Mouse (Mus musculus): ENCODE measurements around the gene Alg3.

Gene Alg3

DNA sequence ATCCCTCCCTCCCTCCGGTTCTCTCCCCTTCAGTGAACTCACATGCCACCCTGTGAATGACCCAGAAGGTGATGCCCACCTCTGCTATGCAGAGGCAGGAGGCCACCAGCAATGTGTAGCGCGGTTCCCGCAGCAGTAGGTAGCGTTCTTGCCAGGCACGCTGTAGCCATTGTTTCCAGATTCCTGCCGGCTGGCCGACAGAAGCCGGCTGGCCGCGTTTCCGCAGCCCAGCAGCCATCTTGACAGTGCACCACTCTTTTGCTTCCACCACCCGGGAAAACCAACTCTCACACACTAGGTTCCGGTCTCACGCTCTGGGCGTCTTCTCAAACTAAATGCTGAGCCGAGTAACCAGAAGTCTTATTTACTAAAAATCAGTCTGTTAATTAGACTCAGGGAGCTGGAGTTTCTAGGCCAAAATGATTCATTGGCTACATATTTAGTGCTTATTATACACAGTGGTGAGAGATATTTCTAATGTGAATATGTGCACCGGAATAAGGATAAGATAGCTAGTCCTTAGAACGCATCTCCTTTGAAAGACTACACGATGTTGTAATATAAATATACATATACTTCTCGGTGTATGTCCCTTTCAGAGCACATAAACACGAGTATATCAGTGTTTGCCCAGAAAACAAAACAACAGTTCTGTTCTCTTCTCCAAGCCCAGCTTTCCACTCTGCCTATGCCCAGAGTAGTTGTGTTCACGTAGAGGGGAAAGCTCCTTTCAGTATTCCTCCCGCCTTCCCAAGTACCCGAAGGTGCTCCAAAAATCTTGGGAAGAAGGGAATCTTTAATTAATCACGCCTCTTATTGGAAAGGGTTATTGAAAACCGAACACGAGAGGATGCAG, 806 bp downstream of the Alg3 start:
- peak; percentile 37 to 70 for DNase-seq (ENCODE audit: low spot score in 2 of 2)

DNA sequence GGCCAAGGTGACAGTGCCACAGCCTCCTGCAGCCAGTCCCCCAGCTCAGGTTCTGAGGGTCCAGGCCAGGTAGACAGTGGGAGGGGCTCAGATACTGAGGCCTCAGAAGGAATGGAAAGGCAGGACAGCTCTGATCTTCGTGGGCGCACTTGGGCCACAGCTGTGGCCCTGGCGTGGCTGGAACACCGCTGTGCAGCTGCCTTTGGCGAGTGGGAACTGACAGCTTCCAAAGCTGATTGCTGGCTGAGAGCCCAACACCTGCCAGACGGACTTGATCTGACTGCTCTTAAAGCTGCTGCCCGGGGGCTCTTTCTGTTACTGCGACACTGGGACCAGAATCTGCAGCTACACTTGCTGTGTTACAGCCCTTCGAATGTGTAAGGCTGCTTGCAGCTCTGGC, 6.8 kb downstream of the Alg3 start:
- no peak for DNase-seq (ENCODE audit: low spot score in 2 of 2)

DNA sequence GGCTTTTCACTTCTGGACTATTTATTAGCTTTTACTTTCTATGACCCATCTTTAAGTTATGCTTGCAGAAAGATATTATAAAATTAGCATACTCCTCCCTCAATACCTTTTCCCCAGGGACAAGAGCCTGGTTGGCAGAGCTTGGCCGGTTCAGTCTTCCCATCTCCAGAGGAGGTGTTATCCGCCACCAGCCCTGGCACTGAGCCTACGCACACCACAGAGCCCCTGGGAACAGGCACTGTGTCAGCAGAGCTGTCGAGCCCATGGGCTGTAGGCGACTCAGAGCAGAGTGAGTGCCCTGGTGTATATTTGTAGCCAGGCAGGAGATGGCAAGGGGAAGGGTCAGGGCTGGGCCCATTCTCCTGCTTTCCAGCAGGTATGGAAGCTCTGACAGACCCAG, 11.0 kb downstream of the Alg3 start:
- no peak for DNase-seq (ENCODE audit: low spot score in 2 of 2)

DNA sequence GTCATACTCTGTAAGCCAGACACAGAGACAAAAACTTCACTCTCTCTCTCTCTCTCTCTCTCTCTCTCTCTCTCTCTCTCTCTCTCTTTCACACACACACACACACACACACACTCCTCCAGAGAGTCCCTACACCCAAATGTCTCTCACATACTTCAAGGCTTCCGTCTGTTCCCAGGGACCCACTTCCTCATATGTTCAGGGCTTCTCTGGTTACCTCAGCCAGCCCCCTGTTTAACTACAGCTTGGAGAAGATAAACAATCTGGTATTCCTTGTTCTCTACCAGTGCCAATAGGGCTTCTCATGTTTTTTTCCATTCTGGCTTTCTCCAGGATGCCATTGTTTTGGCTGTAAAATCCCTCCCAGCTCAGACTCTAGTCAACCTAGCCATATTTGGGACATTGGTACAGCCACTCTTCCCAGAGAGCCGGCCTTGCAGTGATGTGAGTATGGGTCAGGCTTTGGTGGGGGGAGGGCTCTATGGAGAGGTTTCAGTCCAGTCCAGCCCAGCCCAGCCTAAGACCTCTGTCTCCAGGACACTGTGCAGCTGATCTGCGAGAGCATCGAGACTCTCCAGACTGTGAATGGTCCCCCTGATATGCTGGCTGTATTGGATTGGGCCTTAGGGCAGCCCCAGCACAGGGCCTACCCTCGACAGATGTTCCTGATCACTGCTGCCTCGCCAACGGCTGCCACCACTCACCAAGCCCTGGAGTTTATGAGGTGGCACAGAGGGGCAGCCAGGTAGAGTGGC, 14.7 kb downstream of the Alg3 start:
- DNase-seq (ENCODE audit: low spot score in 2 of 2) = no peak

DNA sequence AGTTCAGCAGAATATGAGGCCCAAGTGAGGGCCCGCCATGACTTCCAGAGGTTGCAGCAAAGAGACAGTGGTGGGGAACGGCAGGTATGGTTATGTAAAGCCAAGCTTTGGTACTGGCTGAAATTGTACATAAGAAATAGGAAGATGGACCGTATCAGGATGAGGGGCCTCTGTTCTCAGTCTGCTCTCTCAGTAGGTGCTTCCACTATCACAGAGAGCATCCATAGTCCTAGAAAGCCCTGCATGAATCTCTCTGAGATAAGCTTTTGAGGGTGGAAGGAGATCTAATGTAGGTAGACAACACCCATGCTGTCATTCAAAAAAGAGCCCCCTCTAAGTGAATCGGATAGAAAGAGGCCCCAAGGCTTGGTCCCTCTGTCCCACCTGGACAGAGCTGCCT, 15.8 kb downstream of the Alg3 start:
- DNase-seq (ENCODE audit: low spot score in 2 of 2) = no peak

DNA sequence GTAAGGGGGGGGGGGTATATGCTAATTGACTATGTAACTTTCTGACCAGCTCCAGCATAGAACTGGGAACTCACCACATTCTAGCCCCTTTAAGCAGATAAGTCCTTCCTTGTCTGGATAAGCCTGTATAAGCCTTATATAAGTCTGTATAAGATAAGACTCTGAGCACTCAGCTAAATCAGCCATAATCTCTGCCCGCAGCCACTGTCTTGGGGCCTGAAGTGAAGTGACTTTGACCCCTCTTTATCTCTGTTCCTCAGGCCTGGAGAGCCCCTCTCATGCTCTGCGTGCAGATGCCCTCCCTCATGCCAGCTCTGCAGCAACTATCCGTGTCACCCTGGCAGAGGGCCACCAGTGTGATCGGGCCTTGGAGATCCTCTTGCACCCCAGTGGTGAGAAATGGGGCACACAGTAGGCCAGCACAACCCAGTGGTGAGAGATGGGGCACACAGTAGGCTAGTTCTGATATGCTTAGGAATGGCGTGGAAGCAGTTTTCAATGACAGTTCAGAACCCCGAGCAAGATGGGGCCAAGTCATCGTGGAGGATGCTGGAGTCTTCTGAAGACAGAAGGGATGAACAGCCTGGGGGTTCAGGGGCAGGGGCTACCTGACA, 16.4 kb downstream of the Alg3 start:
- no peak for DNase-seq (ENCODE audit: low spot score in 2 of 2)

DNA sequence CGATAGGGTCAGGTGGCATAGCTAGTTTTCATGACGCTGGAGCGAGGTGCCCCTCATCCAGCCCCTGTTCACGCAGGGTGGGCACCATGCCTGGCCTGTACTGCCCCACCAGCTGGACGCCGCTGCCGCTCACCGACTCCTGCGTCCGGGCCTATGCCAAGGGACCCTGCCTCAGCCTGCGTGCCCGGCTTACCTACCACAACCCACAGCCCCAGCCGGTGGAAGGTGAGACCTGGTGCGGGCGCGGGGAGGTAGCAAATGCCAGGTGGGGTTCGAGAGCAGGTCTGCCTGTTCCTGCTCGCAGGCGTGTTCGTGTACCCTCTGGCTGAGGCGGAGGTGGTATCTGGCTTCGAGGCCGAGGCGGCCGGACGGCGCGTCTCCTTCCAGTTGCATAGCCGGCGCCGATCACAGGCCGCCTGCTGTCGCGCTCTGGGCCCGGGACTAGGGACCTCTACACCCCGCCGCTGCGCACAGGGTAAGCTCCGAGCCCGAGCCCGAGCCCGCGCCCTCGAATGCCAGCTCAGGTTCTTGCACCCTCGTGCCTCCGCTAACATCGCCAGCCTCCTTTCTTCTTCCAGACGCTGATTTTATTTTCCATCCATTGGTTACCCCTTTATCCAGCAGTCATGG, 20.3 kb downstream of the Alg3 start:
- no peak for DNase-seq (ENCODE audit: low spot score in 2 of 2)

DNA sequence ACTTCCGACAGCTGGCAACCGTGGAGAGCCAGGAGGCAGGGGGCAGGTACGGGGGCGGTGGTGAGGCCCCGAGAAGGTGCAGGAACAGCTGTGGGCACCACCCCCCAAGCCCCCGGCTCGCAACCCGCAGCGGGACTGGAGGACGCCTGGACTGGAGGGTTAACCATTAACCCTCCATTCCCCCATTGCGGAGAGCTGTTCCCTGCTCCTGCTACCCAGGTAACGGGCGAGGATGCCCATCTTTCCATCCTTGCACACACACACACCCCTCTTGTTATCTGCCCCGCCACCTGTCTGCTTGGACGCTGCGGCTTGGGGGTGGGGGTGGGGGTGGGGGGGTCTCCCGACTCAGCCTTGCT, 20.9 kb downstream of the Alg3 start:
- no peak for DNase-seq (ENCODE audit: low spot score in 2 of 2)

DNA sequence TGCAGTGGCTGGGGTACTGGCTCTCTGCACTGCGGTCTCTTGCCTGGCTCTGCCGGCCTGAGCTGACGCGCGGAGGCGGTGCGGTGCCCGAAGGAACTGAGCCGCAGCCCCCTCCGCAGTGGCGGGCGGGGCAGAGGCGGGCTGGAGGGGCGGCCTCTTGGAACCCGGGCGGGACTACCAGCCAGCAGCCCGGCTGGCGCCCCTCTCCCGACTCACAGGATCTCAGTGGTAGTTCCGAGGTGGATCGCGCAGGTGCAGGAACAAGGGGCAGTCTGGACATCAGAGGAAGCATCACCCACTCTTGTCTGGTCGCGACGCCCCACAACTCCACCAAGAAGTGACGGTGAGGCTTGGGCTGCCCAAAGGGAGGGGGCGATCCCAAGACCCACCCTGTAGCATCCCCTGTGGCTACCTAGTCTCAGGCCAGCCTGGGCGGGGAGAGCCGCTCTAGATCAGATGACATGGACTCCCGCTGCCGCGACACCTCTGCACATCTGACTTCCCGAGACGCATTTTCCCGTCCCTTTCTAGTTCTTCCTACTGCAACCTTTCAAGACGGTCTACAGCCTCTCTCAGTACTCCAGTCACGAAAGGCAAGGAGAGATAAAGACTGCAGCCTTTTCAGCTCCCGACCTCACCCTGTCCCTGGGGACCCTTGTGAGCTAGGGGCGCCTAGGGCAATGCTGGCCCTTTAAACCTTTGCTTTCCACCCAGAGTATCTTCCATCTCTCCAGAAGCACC, 21.4 kb downstream of the Alg3 start:
- peak in 1 of 2 experiments; percentile 56 for DNase-seq (ENCODE audit: low spot score in 2 of 2)

DNA sequence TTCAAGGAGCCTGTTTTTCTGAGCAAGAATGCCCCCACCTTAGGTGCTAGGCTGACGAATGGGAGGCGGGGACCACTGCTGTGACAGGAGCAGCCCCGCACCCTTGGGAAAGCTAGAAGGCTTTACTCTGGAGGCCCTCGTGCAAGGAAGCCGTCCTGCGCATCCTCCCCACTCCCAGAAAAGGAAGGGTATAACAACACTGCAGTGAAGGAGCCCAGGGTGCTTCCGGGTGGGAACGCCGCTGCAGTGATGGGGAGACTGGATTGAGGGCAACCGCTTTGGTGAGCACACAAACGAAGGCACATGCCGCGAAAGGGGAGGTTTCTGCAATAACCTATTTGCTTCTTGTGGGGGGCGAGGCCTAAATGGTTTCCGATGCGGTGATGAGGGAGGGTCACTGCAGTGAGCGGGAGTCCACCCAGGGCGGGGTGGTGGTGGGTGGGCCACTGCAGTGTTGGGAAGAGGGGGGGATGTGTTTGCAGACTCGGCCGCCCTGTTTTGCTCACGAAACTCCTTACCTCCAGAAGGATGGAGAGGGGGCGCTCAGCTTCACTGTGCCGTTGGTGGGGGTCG, 22.1 kb downstream of the Alg3 start, which contains the start of gene Vwa5b2:
Gene Vwa5b2, plus strand, starts transcription at position 106 of the 573 bp plus-strand sequence.
- peak in 1 of 2 experiments; percentile 46 for DNase-seq (ENCODE audit: low spot score in 2 of 2)

DNA sequence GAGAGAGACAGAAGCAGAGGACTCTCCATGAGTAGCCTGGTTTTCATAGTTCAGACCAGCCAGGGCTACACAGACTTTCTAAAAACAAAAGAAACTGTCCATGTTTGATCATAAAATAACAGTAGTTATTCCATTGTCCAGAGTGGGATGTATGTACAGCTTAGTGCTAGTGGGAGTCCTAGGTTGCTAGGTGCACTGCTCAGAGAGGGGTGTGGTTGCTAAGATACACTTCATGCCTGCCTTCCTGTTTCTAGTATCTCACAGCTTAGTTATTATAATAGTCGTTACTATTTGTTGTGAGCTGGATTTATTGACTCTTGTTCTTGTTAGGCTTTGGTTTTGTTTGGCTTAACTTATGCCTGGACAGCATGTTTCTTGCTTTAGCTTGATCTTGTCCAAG, 46.5 kb downstream of the Alg3 start:
- no peak for DNase-seq (ENCODE audit: low spot score in 2 of 2)

DNA sequence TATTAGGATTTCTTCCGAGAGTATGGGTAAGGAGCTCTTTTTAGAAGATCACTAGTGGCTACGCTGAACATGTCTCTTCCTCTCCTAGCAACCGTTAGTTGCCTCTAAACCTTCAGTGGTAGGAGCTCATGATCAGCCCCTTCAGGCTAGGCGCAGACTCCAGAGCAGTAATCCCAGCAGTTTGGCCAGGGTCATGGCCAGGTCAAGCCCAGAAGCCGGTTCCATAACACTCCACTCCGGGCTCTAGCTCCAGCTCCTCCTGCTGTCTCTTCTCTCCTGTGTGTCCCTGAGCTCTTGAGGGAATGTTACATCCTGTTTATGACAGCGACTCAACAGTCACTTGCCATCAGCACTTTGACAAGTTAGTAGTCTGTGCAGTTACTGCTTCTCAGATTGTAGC, 54.2 kb downstream of the Alg3 start:
- DNase-seq (ENCODE audit: low spot score in 2 of 2) = no peak

All from frontal cortex, postnatal 10 days (tissue).